Mouse (Mus musculus): Measurements from ENCODE around the gene H2-Q1.
A peak's percentile ranks its signal among the peaks of the same experiment; 100 is the strongest.
"Not testable (repeated sequence)": the region's sequence is repeated elsewhere in the genome, so short reads cannot be mapped to it uniquely, and the experiment has no call there.

Gene H2-Q1

GRCm38 (mm10) chr17:35320327-35321081, at the start of gene H2-Q1:
TSS of gene H2-Q1 (plus strand) at chr17:35320405.
- DNase-seq (ENCODE audit: low spot score in 2 of 2) = no peak

- no peak for DNase-seq (ENCODE audit: low spot score in 2 of 2)
Observed at GRCm38 (mm10) chr17:35272249-35272648, 48.0 kb upstream of the H2-Q1 start.

- DNase-seq (ENCODE audit: low spot score in 2 of 2) = peak; percentile 89 to 90
Observed at GRCm38 (mm10) chr17:35274770-35275169, 45.4 kb upstream of the H2-Q1 start.

- DNase-seq (ENCODE audit: low spot score in 2 of 2) = no peak
Observed at GRCm38 (mm10) chr17:35276304-35276864, 43.8 kb upstream of the H2-Q1 start.

- no peak for DNase-seq (ENCODE audit: low spot score in 2 of 2)
Observed at GRCm38 (mm10) chr17:35278049-35278448, 42.2 kb upstream of the H2-Q1 start.

- DNase-seq (ENCODE audit: low spot score in 2 of 2) = no peak
Observed at GRCm38 (mm10) chr17:35278957-35279688, 41.1 kb upstream of the H2-Q1 start.

GRCm38 (mm10) chr17:35280276-35280675, 39.9 kb upstream of the H2-Q1 start:
- no peak for DNase-seq (ENCODE audit: low spot score in 2 of 2)

GRCm38 (mm10) chr17:35285431-35285830, 34.8 kb upstream of the H2-Q1 start:
- no peak for DNase-seq (ENCODE audit: low spot score in 2 of 2)

GRCm38 (mm10) chr17:35295796-35296195, 24.4 kb upstream of the H2-Q1 start:
- DNase-seq (ENCODE audit: low spot score in 2 of 2) = peak; percentile 73 to 85

- peak in 1 of 2 experiments; percentile 41 for DNase-seq (ENCODE audit: low spot score in 2 of 2)
Observed at GRCm38 (mm10) chr17:35300261-35300945, 19.8 kb upstream of the H2-Q1 start.

GRCm38 (mm10) chr17:35301645-35302258, 18.5 kb upstream of the H2-Q1 start:
- DNase-seq (ENCODE audit: low spot score in 2 of 2) = peak; percentile 94 to 95

- DNase-seq (ENCODE audit: low spot score in 2 of 2) = no peak
Observed at GRCm38 (mm10) chr17:35303271-35303670, 16.9 kb upstream of the H2-Q1 start.

GRCm38 (mm10) chr17:35303756-35304350, 16.4 kb upstream of the H2-Q1 start:
- no peak for DNase-seq (ENCODE audit: low spot score in 2 of 2)

GRCm38 (mm10) chr17:35304478-35304877, 15.7 kb upstream of the H2-Q1 start:
- DNase-seq (ENCODE audit: low spot score in 2 of 2) = no peak

- DNase-seq (ENCODE audit: low spot score in 2 of 2) = not testable (repeated sequence)
Observed at GRCm38 (mm10) chr17:35304921-35305320, 15.3 kb upstream of the H2-Q1 start.

- DNase-seq (ENCODE audit: low spot score in 2 of 2) = no peak
Observed at GRCm38 (mm10) chr17:35318671-35319070, 1.5 kb upstream of the H2-Q1 start.

- not testable (repeated sequence) for DNase-seq (ENCODE audit: low spot score in 2 of 2)
Observed at GRCm38 (mm10) chr17:35325124-35325523, 4.9 kb downstream of the H2-Q1 start.

GRCm38 (mm10) chr17:35326000-35326399, 5.8 kb downstream of the H2-Q1 start:
- DNase-seq (ENCODE audit: low spot score in 2 of 2) = not testable (repeated sequence)

- DNase-seq (ENCODE audit: low spot score in 2 of 2) = not testable (repeated sequence)
Observed at GRCm38 (mm10) chr17:35329714-35330113, 9.5 kb downstream of the H2-Q1 start.

GRCm38 (mm10) chr17:35331546-35331945, 11.3 kb downstream of the H2-Q1 start:
- not testable (repeated sequence) for DNase-seq (ENCODE audit: low spot score in 2 of 2)

- DNase-seq (ENCODE audit: low spot score in 2 of 2) = peak in 1 of 2 experiments; percentile 17
Observed at GRCm38 (mm10) chr17:35342071-35342671, 22.0 kb downstream of the H2-Q1 start, which contains the start of gene H2-Q2. TSS of gene H2-Q2 (plus strand) at chr17:35342242.
